Mouse (Mus musculus): ENCODE data around the gene Gdpd1. TPM values are rescaled to one million over a fixed set of nuclear protein-coding genes. Genes with fewer than 3 reads are reported as not detected.

The Gdpd1 gene
- 4.7 and 5.0 TPM in 2 replicates for polyA plus RNA-seq (2015; fragmentation: Nextera tagmentation; extraction: Ambion mirVana)

GRCm38 (mm10) chr11:87073866-87074440 is at the start of gene Gdpd1:
Gene Gdpd1, minus strand, starts transcription at chr11:87074062.
- H3K4me1 ChIP-seq (replicated peaks), result peaks cover 21% of the 10 kb centered on the region
- H3K27ac ChIP-seq (replicated peaks), result peak within 1 kb of the TSS; percentile 48; the same call in 1 of the 2 replicates
- 2% methylated on average over 43 of the region's 43 CpGs for WGBS (ENCODE audit: insufficient replicate concordance)
- peak within 1 kb of the TSS; percentile 99 for H3K4me2 ChIP-seq
- peak within 1 kb of the TSS; percentile 66 for H3K4me3 ChIP-seq (replicated peaks)
- no peaks in the 10 kb centered on the region for H3K9me3 ChIP-seq (replicated peaks)
- H3K36me3 ChIP-seq (replicated peaks), result peaks cover 24% of the 10 kb centered on the region
- H3K27me3 ChIP-seq, result no peaks in the 10 kb centered on the region
- H3K9ac ChIP-seq, result peak within 1 kb of the TSS; percentile 71
- peak; percentile 89 for ATAC-seq (ENCODE audit: insufficient read depth)

GRCm38 (mm10) chr11:87121864-87122263 is 48.0 kb upstream of the Gdpd1 start:
- Histone ChIP-seq H3K27me3 (no peaks in the 10 kb centered on the region), H3K4me2 (no peak overlapping the region), H3K27ac (replicated peaks) (no peak overlapping the region), H3K4me1 (replicated peaks) (peaks cover 15% of the 10 kb centered on the region), H3K4me3 (replicated peaks) (no peak overlapping the region), H3K9ac (no peak overlapping the region), H3K9me3 (replicated peaks) (no peaks in the 10 kb centered on the region), H3K36me3 (replicated peaks) (peaks cover 71% of the 10 kb centered on the region)
- 68% methylated on average over 8 of the region's 8 CpGs for WGBS (ENCODE audit: insufficient replicate concordance)
- ATAC-seq (ENCODE audit: insufficient read depth), result no peak

- peak overlapping the region; percentile 99 for H3K4me3 ChIP-seq (replicated peaks)
- H3K4me1 ChIP-seq (replicated peaks), result peaks cover 24% of the 10 kb centered on the region
- H3K4me2 ChIP-seq, result peak overlapping the region; percentile 66
- H3K9me3 ChIP-seq (replicated peaks), result no peaks in the 10 kb centered on the region
- peak overlapping the region; percentile 99 for H3K9ac ChIP-seq
- ATAC-seq (ENCODE audit: insufficient read depth), result no peak
- peak overlapping the region; percentile 92 for H3K27ac ChIP-seq (replicated peaks)
- no peaks in the 10 kb centered on the region for H3K27me3 ChIP-seq
- peaks cover 49% of the 10 kb centered on the region for H3K36me3 ChIP-seq (replicated peaks)
- 5% methylated on average over 9 of the region's 9 CpGs for WGBS (ENCODE audit: insufficient replicate concordance)
Measured at GRCm38 (mm10) chr11:87110172-87110909, 36.5 kb upstream of the Gdpd1 start.

- no peak for ATAC-seq (ENCODE audit: insufficient read depth)
- Histone ChIP-seq H3K4me1 (replicated peaks) (peaks cover 24% of the 10 kb centered on the region), H3K36me3 (replicated peaks) (peaks cover 49% of the 10 kb centered on the region), H3K27me3 (no peaks in the 10 kb centered on the region), H3K9me3 (replicated peaks) (no peaks in the 10 kb centered on the region), H3K4me3 (replicated peaks) (peak overlapping the region; percentile 99), H3K9ac (peak overlapping the region; percentile 99), H3K4me2 (peak overlapping the region; percentile 66), H3K27ac (replicated peaks) (peak overlapping the region; percentile 92)
- under 1% methylated on average over 42 of the region's 42 CpGs for WGBS (ENCODE audit: insufficient replicate concordance)
Measured at GRCm38 (mm10) chr11:87109519-87110171, 35.8 kb upstream of the Gdpd1 start.

- under 1% methylated on average over 40 of the region's 40 CpGs for WGBS (ENCODE audit: insufficient replicate concordance)
- peaks cover 49% of the 10 kb centered on the region for H3K36me3 ChIP-seq (replicated peaks)
Measured at GRCm38 (mm10) chr11:87108755-87109518, 35.1 kb upstream of the Gdpd1 start, which contains the start of gene Ska2. Gene Ska2, plus strand, starts transcription at chr11:87109234.

GRCm38 (mm10) chr11:87108409-87108754 is 34.5 kb upstream of the Gdpd1 start, which contains the start of gene Prr11:
Gene Prr11, minus strand, starts transcription at chr11:87108708.
- Histone ChIP-seq H3K36me3 (replicated peaks) (peaks cover 50% of the 10 kb centered on the region), H3K9ac (peak within 1 kb of the TSS; percentile 99), H3K4me2 (peak within 1 kb of the TSS; percentile 67), H3K4me3 (replicated peaks) (peak within 1 kb of the TSS; percentile 99), H3K9me3 (replicated peaks) (no peaks in the 10 kb centered on the region), H3K27ac (replicated peaks) (peak within 1 kb of the TSS; percentile 92), H3K4me1 (replicated peaks) (peaks cover 23% of the 10 kb centered on the region), H3K27me3 (no peaks in the 10 kb centered on the region)
- no peak for ATAC-seq (ENCODE audit: insufficient read depth)
- under 1% methylated on average over 14 of the region's 14 CpGs for WGBS (ENCODE audit: insufficient replicate concordance)

More at GRCm38 (mm10) chr11:87108755-87109518, 35.1 kb upstream of the Gdpd1 start, which contains the start of gene Ska2:
- H3K27me3 ChIP-seq, result no peaks in the 10 kb centered on the region
- peak within 1 kb of the TSS; percentile 99 for H3K9ac ChIP-seq
- peak within 1 kb of the TSS; percentile 67 for H3K4me2 ChIP-seq
- H3K4me1 ChIP-seq (replicated peaks), result peaks cover 24% of the 10 kb centered on the region
- ATAC-seq (ENCODE audit: insufficient read depth), result peak; percentile 97
- peak within 1 kb of the TSS; percentile 92 for H3K27ac ChIP-seq (replicated peaks)
- no peaks in the 10 kb centered on the region for H3K9me3 ChIP-seq (replicated peaks)
- peak within 1 kb of the TSS; percentile 99 for H3K4me3 ChIP-seq (replicated peaks)

GRCm38 (mm10) chr11:87087142-87087541 is 13.3 kb upstream of the Gdpd1 start:
- H3K36me3 ChIP-seq (replicated peaks), result peaks cover 49% of the 10 kb centered on the region
- H3K27ac ChIP-seq (replicated peaks), result peak overlapping the region; percentile 69
- H3K4me2 ChIP-seq, result peak overlapping the region; percentile 80
- peaks cover 31% of the 10 kb centered on the region for H3K4me1 ChIP-seq (replicated peaks)
- ATAC-seq (ENCODE audit: insufficient read depth), result 0 out of 2 replicates have a peak, but pooled peaks have one; percentile 57
- H3K27me3 ChIP-seq, result no peaks in the 10 kb centered on the region
- no peaks in the 10 kb centered on the region for H3K9me3 ChIP-seq (replicated peaks)
- H3K4me3 ChIP-seq (replicated peaks), result peak overlapping the region; percentile 70
- WGBS (ENCODE audit: insufficient replicate concordance), result 22% methylated on average over 2 of the region's 2 CpGs
- peak overlapping the region; percentile 78 for H3K9ac ChIP-seq

- Histone ChIP-seq H3K27ac (replicated peaks) (peak within 1 kb of the TSS; percentile 69), H3K4me3 (replicated peaks) (peak within 1 kb of the TSS; percentile 70), H3K4me2 (peak within 1 kb of the TSS; percentile 80), H3K27me3 (no peaks in the 10 kb centered on the region), H3K4me1 (replicated peaks) (peaks cover 31% of the 10 kb centered on the region), H3K36me3 (replicated peaks) (peaks cover 47% of the 10 kb centered on the region), H3K9me3 (replicated peaks) (no peaks in the 10 kb centered on the region), H3K9ac (peak within 1 kb of the TSS; percentile 78)
- ATAC-seq (ENCODE audit: insufficient read depth), result peak; percentile 83
- WGBS (ENCODE audit: insufficient replicate concordance), result under 1% methylated on average over 43 of the region's 43 CpGs
Measured at GRCm38 (mm10) chr11:87086290-87086984, 12.6 kb upstream of the Gdpd1 start, which contains the start of gene Smg8. Gene Smg8, minus strand, starts transcription at chr11:87086774.

- Histone ChIP-seq H3K9me3 (replicated peaks) (no peaks in the 10 kb centered on the region), H3K4me1 (replicated peaks) (peaks cover 31% of the 10 kb centered on the region), H3K4me2 (peak overlapping the region; percentile 80), H3K9ac (peak overlapping the region; percentile 78), H3K4me3 (replicated peaks) (peak overlapping the region; percentile 70), H3K27ac (replicated peaks) (0 out of 2 replicates have a peak overlapping the region, but pooled peaks have one; percentile 69), H3K27me3 (no peaks in the 10 kb centered on the region), H3K36me3 (replicated peaks) (peaks cover 47% of the 10 kb centered on the region)
- WGBS (ENCODE audit: insufficient replicate concordance), result 74% methylated on average over 13 of the region's 13 CpGs
- ATAC-seq (ENCODE audit: insufficient read depth), result no peak
Measured at GRCm38 (mm10) chr11:87085461-87085860, 11.6 kb upstream of the Gdpd1 start.

GRCm38 (mm10) chr11:87083712-87084111 is 9.8 kb upstream of the Gdpd1 start:
- 70% methylated on average over 1 of the region's 1 CpGs for WGBS (ENCODE audit: insufficient replicate concordance)
- ATAC-seq (ENCODE audit: insufficient read depth), result no peak
- H3K27ac ChIP-seq (replicated peaks), result no peak overlapping the region
- no peaks in the 10 kb centered on the region for H3K9me3 ChIP-seq (replicated peaks)
- H3K9ac ChIP-seq, result no peak overlapping the region
- H3K4me1 ChIP-seq (replicated peaks), result peaks cover 36% of the 10 kb centered on the region
- no peak overlapping the region for H3K4me3 ChIP-seq (replicated peaks)
- H3K27me3 ChIP-seq, result no peaks in the 10 kb centered on the region
- H3K36me3 ChIP-seq (replicated peaks), result peaks cover 48% of the 10 kb centered on the region
- H3K4me2 ChIP-seq, result no peak overlapping the region

Data from liver, embryonic 15.5 days (tissue).